Mouse (Mus musculus): Measurements from ENCODE around the gene Gm10251. TPM values are rescaled to one million over a fixed set of nuclear protein-coding genes. Genes with fewer than 3 reads are reported as not detected.

Gm10251 gene
- not detected for polyA plus RNA-seq (2017; shearing (Covaris generic))

DNA sequence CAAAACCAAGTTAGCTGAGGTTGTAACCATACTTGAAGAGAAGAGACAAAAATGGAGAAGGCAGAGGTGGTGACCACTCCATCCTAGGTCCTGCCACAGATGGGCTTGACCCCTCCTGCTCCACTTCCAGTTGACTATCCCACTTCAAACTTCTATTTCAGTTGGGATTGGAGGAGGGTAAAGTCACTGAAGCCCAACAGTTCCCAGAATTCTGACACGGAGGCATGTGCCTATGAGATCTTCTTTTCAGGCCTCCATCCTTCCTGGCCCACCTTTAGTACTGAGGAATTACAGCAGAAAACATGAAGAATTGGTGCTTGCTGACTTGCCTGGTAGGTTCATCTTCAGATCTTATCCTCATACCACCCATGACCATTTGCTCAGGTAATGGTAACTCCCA lies at the start of gene Gm10251:
Gene Gm10251 (minus strand): TSS at position 101 of the 400 bp plus-strand sequence.

DNA sequence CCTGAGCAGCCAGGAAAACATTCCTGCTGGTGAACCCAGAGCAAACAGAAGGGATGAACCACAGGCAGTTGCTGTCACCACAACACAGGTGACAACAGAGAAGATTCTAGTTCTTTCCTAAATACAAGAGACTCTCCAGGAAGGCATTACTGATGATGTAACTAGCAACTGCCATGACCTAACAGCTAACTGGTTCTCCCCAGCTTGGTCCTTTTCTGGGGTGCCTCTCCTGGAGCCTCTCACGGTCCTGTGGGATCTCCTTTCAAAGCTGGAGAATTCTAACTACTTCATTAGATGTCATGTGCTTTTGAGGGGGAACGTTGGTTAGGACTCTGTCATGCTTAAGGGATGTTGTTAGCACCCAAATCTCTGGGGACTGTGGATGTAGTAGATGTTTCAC lies 36.2 kb upstream of the Gm10251 start, which contains the start of gene Gm8050:
Gene Gm8050 (minus strand): TSS at position 101 of the 400 bp plus-strand sequence.

DNA sequence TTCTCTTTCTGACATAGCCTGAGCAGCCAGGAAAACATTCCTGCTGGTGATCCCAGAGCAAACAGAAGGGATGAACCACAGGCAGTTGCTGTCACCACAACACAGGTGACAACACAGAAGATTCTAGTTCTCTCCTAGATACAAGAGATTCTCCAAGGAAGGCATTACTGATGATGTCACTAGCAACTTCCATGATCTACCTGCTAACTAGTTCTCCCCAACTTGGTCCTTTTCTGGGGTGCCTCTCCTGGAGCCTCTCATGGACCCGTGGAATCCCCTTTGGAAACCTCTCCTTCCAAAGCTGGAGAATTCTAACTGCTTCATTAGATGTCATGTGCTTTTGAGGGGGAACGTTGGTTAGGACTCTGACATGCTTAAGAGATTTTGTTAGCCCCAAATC lies 61.7 kb downstream of the Gm10251 start, which contains the start of gene Gm3460:
Gene Gm3460 (minus strand): TSS at position 101 of the 400 bp plus-strand sequence.

DNA sequence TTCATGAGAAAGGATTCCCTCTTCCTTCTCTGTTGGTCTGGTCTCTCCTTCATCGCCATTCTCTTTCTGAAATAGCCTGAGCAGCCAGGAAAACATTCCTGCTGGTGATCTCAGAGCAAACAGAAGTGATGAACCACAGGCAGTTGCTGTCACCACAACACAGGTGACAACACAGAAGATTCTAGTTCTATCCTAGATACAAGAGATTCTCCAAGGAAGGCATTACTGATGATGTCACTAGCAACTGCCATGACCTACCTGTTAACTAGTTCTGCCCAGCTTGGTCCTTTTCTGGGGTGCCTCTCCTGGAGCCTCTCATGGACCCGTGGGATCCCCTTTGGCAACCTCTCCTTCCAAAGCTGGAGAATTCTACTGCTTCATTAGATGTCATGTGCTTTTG lies 93.5 kb downstream of the Gm10251 start, which contains the start of gene Gm3629:
Gene Gm3629 (minus strand): TSS at position 101 of the 400 bp plus-strand sequence.

Other genes starting within 250 kb of the Gm10251 start
- gene Gm3594, start 239.6 kb downstream of the Gm10251 start, polyA plus RNA-seq (2017; shearing (Covaris generic)), result not detected
- gene Gm8356, start 146.9 kb downstream of the Gm10251 start, polyA plus RNA-seq (2017; shearing (Covaris generic)), result 0.35 TPM
- not detected for gene Gm3629, start 93.6 kb downstream of the Gm10251 start, polyA plus RNA-seq (2017; shearing (Covaris generic))
- not detected for gene Gm3460, start 61.8 kb downstream of the Gm10251 start, polyA plus RNA-seq (2017; shearing (Covaris generic))
- not detected for gene Gm8050, start 36.1 kb upstream of the Gm10251 start, polyA plus RNA-seq (2017; shearing (Covaris generic))
- 18.8 TPM for gene Gm3636, start 58.2 kb upstream of the Gm10251 start, polyA plus RNA-seq (2017; shearing (Covaris generic))
- not detected for gene Gm8362, start 90.2 kb upstream of the Gm10251 start, polyA plus RNA-seq (2017; shearing (Covaris generic))
- gene Gm3642, start 156.1 kb upstream of the Gm10251 start, polyA plus RNA-seq (2017; shearing (Covaris generic)), result not detected
- gene Gm3667, start 205.8 kb upstream of the Gm10251 start, polyA plus RNA-seq (2017; shearing (Covaris generic)), result 11.2 TPM